ENCODE assay signal across 9 mouse cellular contexts in genomic region chr2:14739510-14739909, GRCm38 (mm10).
A peak's percentile ranks its signal among the peaks of the same experiment; 100 is the strongest.
DNase-seq lines count a peak whose midpoint lies in the region; ATAC-seq and TF ChIP-seq lines count a peak whose summit lies in the region.
"Had no signal": no experiment of that assay in that cellular context is flagged by ENCODE, and none has a peak within 500 bp of the region (broad histone marks: within the 10 kb centered on the region; RNA-seq: fewer than 3 reads in every experiment).

No protein-coding gene starts in this region.

- H3K27ac ChIP-seq in midbrain, embryonic 12.5 days (replicated peaks): 0 out of 2 replicates have a peak overlapping the region, but pooled peaks have one; percentile 15
- H3K27ac ChIP-seq: macrophage had no signal

- 0 out of 2 replicates have a peak overlapping the region, but pooled peaks have one; percentile 10 for H3K4me3 ChIP-seq in E14TG2a.4 (replicated peaks; ENCODE audit: low read length)
- H3K4me3 ChIP-seq in midbrain, embryonic 12.5 days: no peak overlapping the region

- TF ChIP-seq CTCF in E14TG2a.4 (conservative IDR thresholded peaks at IDR 0.05; ENCODE audit: low read length): no peak

- no peak overlapping the region for H3K9ac ChIP-seq in midbrain, embryonic 12.5 days (replicated peaks)

- ATAC-seq in midbrain, embryonic 12.5 days (ENCODE audit: low FRiP score, low read depth): no peak

- no peaks in the 10 kb centered on the region for H3K9me3 ChIP-seq in E14TG2a.4 (ENCODE audit: low read length)
- no peaks in the 10 kb centered on the region for H3K9me3 ChIP-seq in midbrain, embryonic 12.5 days

- peaks cover 5% of the 10 kb centered on the region; the same call in 1 of the 2 replicates for H3K4me1 ChIP-seq in E14TG2a.4 (replicated peaks; ENCODE audit: low read depth, low read length)
- H3K4me1 ChIP-seq in midbrain, embryonic 12.5 days: peaks cover 19% of the 10 kb centered on the region; the same call in 1 of the 2 replicates

- no peak overlapping the region for H3K4me2 ChIP-seq in midbrain, embryonic 12.5 days (replicated peaks)

- WGBS in midbrain, embryonic 12.5 days: 80% methylated on average over 15 of the region's 15 CpGs

- DNase-seq in adrenal gland, adult 2 months: peak; percentile 13
- DNase-seq in adrenal gland, postnatal 14 days: no peak
- peak; percentile 36 to 42 for DNase-seq in frontal cortex, postnatal 36 days (ENCODE audit: low spot score in 2 of 2)
- no peak for DNase-seq in B cell, adult 2 months
- DNase-seq in thymus, postnatal 0 days (ENCODE audit: low spot score): no peak
- no peak for DNase-seq in embryo, embryonic 11 days

- H3K36me3 ChIP-seq in E14TG2a.4 (ENCODE audit: insufficient read depth, low read length): no peaks in the 10 kb centered on the region
- H3K36me3 ChIP-seq in midbrain, embryonic 12.5 days: no peaks in the 10 kb centered on the region

- no peaks in the 10 kb centered on the region; the same call in 1 of the 2 replicates for H3K27me3 ChIP-seq in E14TG2a.4 (ENCODE audit: insufficient read depth, low read length)
- no peaks in the 10 kb centered on the region for H3K27me3 ChIP-seq in midbrain, embryonic 12.5 days

Comparison
In these comparisons a context has a peak if more than half of its experiments do, and no peak if none do; other contexts are left out.
1. DNase-seq: peak in adrenal gland, adult 2 months (single experiment) and frontal cortex, postnatal 36 days (2 of 2); none in adrenal gland, postnatal 14 days (single experiment), B cell, adult 2 months (0 of 2), thymus, postnatal 0 days (single experiment) and embryo, embryonic 11 days (single experiment).